Mouse (Mus musculus): Measurements from ENCODE around the gene Fam131a. TPM values are rescaled to one million over a fixed set of nuclear protein-coding genes. Genes with fewer than 3 reads are reported as not detected.

The Fam131a gene
- total RNA-seq, 2 experiments from 2014 or later: 303 to 372 TPM

DNA sequence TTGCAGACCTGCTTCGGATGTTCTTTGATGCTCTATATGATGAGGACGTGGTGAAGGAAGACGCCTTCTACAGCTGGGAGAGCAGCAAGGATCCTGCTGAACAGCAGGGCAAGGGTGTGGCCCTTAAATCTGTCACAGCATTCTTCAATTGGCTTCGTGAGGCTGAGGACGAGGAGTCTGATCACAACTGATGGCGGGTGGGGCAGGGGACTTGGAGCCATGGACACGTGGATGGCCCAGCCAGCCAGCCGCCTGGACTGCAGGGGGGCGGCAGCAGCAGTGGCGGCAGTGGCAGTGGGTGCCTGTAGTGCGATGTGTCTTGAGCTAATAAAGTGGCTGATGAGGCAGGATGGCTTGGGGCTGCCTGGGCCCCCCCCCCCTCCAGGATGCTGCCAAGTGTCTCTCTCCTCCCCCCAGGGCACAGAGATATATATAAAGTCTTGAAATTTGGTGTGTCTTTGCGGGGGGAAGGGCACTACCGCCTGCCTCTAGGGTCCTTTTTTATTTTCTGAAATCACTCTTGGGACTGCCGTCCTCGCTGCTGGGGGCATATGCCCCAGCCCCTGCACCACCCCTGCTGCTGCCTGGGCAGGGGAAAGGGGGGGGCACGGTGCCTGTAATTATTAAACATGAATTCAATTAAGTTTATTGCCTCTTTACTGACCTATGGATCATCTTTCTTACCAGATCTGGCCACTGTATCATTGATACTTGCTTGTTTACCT is 638 bp upstream of the Fam131a start:
- peak in 1 of 2 experiments; percentile 24 for DNase-seq (ENCODE audit: low spot score in 2 of 2)
- intact Hi-C loops (cut with DNase I): no loop called here

DNA sequence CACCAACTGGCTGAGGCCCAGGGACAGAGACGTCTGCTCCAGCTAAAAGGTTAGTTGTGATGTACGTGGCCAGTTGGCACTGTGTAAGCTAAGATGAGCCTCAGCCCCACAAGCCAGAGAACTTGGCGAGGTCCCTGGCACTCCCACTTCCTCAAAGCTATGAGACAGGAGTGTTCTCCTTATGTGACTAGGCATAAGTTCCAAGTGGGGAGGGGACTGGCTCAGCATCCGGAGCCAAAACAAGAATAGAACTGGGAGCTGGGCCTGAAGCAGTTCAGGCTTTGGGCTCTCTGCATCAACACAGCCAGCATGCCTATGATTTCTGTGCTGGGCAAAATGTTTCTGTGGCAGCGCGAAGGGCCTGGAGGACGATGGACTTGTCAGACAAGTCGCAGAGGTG is 1.7 kb downstream of the Fam131a start:
- intact Hi-C loops (cut with DNase I): no loop called here
- peak; percentile 77 to 81 for DNase-seq (ENCODE audit: low spot score in 2 of 2)

DNA sequence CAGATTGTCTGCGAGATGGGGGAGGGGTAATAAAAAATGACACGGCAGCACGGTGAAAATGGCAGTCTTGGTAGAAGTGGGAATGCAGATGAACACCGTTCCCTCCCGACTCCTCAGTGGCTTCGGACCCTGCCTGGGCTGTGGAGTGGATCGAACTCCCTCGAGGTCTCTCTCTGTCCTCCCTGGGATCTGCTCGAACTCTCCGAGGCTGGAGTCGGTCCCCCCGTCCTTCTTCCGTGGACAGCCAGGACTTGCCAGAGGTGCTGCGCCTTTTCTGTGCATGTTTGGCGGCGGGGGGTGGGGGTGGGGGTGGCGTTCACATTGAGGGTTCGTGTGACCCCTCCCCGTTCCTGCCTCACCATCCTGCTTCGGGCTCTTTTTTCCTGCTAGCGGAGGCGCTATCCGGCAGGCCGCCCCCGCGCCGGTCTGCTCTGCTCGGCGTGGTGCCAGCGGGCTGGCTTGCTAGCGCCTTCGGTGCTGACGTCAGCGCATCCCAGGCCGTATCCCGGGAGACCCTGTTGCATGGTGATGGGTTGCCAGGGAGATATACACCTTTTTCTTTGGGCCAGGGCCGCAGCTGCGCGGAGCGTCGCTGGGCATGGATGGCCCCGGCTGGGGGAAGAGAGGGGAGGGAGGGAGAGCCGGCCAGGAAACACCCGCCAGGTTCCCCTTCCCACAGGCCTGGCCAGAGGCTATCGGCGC is 2.7 kb downstream of the Fam131a start:
- intact Hi-C loops (cut with DNase I): no loop called here
- peak; percentile 98 to 99 for DNase-seq (ENCODE audit: low spot score in 2 of 2)

GRCm38 (mm10) chr16:20699266-20699665 is 6.2 kb downstream of the Fam131a start:
- intact Hi-C loops (cut with DNase I): no loop called here
- no peak for DNase-seq (ENCODE audit: low spot score in 2 of 2)

GRCm38 (mm10) chr16:20700036-20700435 is 7.0 kb downstream of the Fam131a start:
- DNase-seq (ENCODE audit: low spot score in 2 of 2): peak in 1 of 2 experiments; percentile 22

GRCm38 (mm10) chr16:20701316-20701715 is 8.3 kb downstream of the Fam131a start:
- peak in 1 of 2 experiments; percentile 9 for DNase-seq (ENCODE audit: low spot score in 2 of 2)
- intact Hi-C loops (cut with DNase I): no loop called here

More at GRCm38 (mm10) chr16:20700036-20700435, 7.0 kb downstream of the Fam131a start:
- intact Hi-C loops (cut with DNase I): no loop called here

DNA sequence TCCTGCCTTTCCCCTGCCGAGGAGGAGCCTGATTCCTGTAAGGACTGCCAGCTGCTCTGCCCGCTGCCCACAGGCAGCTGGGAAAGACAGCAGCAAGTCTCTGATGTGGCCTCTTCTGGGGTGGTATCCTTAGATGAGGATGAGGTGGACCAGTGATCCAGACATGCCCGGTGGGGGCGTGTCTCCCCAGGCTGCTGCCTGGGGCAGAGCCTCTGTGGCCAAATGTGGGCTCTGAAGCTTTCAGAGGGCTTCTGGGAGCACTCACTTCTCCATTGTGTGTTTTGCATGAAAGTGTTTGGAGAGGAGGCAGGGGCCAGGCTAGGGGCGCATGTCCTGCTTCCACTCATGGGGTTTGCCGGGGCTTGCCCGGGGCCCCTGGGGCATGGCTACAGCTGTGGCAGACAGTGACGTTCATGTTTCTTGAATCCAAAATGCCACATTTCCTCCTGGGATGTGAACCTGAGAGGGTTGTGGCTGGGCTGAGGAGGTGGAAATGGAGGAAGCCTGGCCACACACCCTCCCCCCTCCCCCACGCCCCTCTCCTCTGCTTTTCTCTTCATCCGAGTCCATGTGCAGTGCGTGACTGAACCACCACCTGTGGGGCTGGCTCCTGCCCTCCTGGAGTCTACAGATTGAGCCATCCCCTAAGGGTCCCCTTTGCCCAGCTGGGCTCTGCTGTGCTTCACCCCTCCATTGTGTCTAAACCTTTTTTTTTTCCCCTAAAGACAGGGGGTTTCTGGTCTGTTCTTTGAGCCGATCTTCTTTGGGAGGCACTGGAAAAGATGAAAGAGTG is 8.9 kb downstream of the Fam131a start:
- intact Hi-C loops (cut with DNase I): no loop called here
- peak in 1 of 2 experiments; percentile 3 for DNase-seq (ENCODE audit: low spot score in 2 of 2)

GRCm38 (mm10) chr16:20702522-20702893 is 9.5 kb downstream of the Fam131a start:
- peak in 1 of 2 experiments; percentile 69 for DNase-seq (ENCODE audit: low spot score in 2 of 2)
- intact Hi-C loops (cut with DNase I): no loop called here

DNA sequence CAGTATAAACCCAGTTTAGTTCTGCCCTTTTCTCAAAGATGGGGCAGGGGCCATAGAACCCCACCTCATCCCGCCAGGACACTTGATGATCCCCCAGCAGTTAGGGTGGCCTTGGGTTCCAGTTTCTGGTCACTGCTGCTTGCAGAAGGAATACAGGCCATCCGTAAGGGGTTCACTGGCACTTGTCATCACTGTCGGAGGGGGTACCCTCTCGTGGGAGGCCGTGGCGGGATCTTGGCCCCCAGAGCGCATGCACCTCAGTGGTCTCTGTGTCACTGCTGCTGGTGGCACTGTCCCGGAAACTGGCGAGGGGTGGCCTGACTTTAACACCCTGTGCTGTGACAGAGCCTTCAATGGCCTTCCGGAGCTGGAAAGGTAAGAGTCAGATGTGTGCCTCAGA is 10.0 kb downstream of the Fam131a start:
- intact Hi-C loops (cut with DNase I): no loop called here
- peak in 1 of 2 experiments; percentile 10 for DNase-seq (ENCODE audit: low spot score in 2 of 2)

DNA sequence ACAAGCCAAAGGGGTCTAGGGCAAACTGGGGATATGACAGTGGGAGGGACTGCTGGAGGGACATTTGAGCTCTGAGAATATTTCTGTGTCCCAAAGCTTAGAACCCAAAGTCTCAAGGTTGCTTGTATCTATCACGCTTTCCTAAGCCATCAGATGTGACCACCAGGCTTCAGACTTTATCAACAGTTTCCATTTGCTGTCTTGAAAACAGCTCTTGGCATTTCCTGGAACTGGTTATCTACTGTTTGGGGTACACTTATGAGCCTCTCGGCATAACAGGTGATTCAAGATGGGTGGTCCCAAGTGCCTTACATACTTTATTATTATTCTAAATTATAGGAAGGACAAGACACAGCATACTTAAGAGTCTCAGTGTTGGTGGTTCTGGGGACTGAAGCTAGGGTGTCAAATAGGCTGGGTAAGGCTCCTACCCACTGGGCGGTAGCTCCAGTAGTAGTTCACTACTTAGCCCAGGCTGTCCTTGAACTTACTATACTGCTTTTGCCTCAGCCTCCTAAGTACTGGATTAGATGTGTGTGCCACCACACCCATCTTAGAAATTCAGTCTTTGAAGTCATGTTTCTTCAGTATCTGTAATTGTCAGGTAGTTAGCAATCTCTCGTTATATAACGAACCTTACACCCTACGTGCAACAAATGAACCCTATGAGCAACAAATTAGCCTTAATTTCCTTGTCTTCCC is 10.8 kb downstream of the Fam131a start:
- intact Hi-C loops (cut with DNase I): no loop called here
- no peak for DNase-seq (ENCODE audit: low spot score in 2 of 2)

GRCm38 (mm10) chr16:20705786-20706185 is 12.7 kb downstream of the Fam131a start:
- intact Hi-C loops (cut with DNase I): no loop called here
- no peak for DNase-seq (ENCODE audit: low spot score in 2 of 2)

DNA sequence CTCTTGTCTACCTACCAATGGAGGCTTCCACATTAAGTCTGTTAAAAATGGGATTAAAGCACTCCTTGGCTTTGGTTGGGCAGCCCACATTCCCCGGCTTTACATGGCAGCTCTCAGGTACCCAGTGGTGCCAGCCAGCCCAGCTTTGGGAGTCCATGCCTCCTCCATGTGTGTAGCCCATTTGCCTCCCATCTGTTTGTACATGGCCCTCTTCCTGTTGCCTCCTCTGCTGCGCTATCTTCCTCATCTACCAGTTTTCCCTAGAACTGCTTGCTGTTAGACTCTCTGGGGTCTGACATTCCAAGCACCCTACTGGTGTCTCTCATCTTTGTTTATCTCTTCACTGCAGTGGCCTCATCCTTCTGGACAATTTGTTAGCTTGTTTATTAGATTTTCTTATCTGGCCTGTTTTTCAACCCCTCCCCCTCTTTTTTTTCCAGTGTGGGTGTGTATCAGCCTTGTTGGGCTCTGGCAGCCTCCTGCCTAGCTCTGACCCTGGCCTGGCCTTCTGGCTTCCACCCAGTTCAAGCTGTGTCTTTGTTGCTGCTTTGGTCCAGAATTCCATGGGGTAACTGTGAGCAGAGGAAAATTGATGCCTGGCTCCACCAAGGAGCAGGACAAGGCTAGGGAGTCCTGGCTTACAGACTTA is 13.5 kb downstream of the Fam131a start:
- intact Hi-C loops (cut with DNase I): no loop called here
- DNase-seq (ENCODE audit: low spot score in 2 of 2): peak in 1 of 2 experiments; percentile 15

- intact Hi-C loops (cut with DNase I): no loop called here
- no peak for DNase-seq (ENCODE audit: low spot score in 2 of 2)
Measured at GRCm38 (mm10) chr16:20708220-20708938, 15.3 kb downstream of the Fam131a start.

GRCm38 (mm10) chr16:20708939-20709734 is 16.1 kb downstream of the Fam131a start:
- peak in 1 of 2 experiments; percentile 25 for DNase-seq (ENCODE audit: low spot score in 2 of 2)
- intact Hi-C loops (cut with DNase I): no loop called here

GRCm38 (mm10) chr16:20710370-20710769 is 17.3 kb downstream of the Fam131a start:
- intact Hi-C loops (cut with DNase I): no loop called here
- no peak for DNase-seq (ENCODE audit: low spot score in 2 of 2)

DNA sequence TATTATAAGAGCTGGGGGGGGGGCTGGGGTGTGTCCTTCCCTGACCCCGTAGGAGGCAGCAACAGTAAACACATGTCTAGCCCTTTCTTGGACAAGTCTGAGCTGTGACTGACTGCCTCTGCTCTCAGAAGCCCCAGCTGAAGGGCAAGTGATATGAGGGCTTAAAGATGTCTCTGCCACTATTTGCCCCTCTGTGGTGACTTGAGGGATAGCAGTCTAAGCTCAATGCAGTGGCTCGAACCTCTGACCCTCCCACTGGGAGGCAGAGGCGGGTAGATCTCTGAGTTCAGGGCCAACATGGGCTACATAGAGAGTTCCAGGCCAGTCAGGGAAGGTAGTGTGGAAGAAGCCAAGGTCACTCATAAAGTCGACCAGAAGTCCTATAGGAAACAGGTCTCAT is 17.8 kb downstream of the Fam131a start:
- intact Hi-C loops (cut with DNase I): no loop called here
- DNase-seq (ENCODE audit: low spot score in 2 of 2): no peak

- intact Hi-C loops (cut with DNase I): no loop called here
- DNase-seq (ENCODE audit: low spot score in 2 of 2): no peak
Measured at GRCm38 (mm10) chr16:20712190-20712589, 19.1 kb downstream of the Fam131a start.

- DNase-seq (ENCODE audit: low spot score in 2 of 2): no peak
- intact Hi-C loops (cut with DNase I): no loop called here
Measured at GRCm38 (mm10) chr16:20712889-20713288, 19.8 kb downstream of the Fam131a start.

All from left cerebral cortex, postnatal 36 days (tissue).